Mouse (Mus musculus): ENCODE measurements at regions not wholly inside any gene's neighbourhood (a gene's known extent, or its start where the extent isn't known, plus 50 kb on each side); places are given as distances from the start of the nearest gene placed in this dataset.

GRCm38 (mm10) chr14:100792094-100792493 is 408.0 kb downstream of the Prr30 start:
- Histone ChIP-seq H3K4me1 (ENCODE audit: control insufficient read depth, insufficient read depth, low read length) (no peaks in the 10 kb centered on the region), H3K27me3 (ENCODE audit: control insufficient read depth, insufficient read depth, low read depth, low read length) (no peaks in the 10 kb centered on the region), H3K4me3 (ENCODE audit: low read depth, low read length) (no peak overlapping the region), H3K4me2 (ENCODE audit: low read length) (no peak overlapping the region), H3K27ac (ENCODE audit: low read length) (no peak overlapping the region), H3K9me3 (replicated peaks; ENCODE audit: control insufficient read depth, low read length, poor library complexity, severe bottlenecking) (no peaks in the 10 kb centered on the region), H3K9ac (ENCODE audit: low read depth, low read length) (no peak overlapping the region), H3K36me3 (ENCODE audit: control insufficient read depth, insufficient read depth, low read length) (no peaks in the 10 kb centered on the region)
- WGBS = 73% methylated on average over 4 of the region's 4 CpGs
- no peak for ATAC-seq

- no peak overlapping the region for H3K9ac ChIP-seq (ENCODE audit: low read depth, low read length)
- no peaks in the 10 kb centered on the region for H3K27me3 ChIP-seq (ENCODE audit: control insufficient read depth, insufficient read depth, low read depth, low read length)
- no peaks in the 10 kb centered on the region for H3K36me3 ChIP-seq (ENCODE audit: control insufficient read depth, insufficient read depth, low read length)
- H3K4me3 ChIP-seq (ENCODE audit: low read depth, low read length) = no peak overlapping the region
- H3K4me1 ChIP-seq (ENCODE audit: control insufficient read depth, insufficient read depth, low read length) = no peaks in the 10 kb centered on the region
- H3K27ac ChIP-seq (ENCODE audit: low read length) = no peak overlapping the region
- H3K4me2 ChIP-seq (ENCODE audit: low read length) = no peak overlapping the region
- H3K9me3 ChIP-seq (replicated peaks; ENCODE audit: control insufficient read depth, low read length, poor library complexity, severe bottlenecking) = no peaks in the 10 kb centered on the region
- 67% methylated on average over 3 of the region's 3 CpGs for WGBS
- ATAC-seq = no peak
These were observed 418.2 kb downstream of the Prr30 start for GRCm38 (mm10) chr14:100781882-100782281.

GRCm38 (mm10) chr14:100753951-100754350 is 446.2 kb downstream of the Prr30 start:
- ATAC-seq = no peak
- no peaks in the 10 kb centered on the region for H3K36me3 ChIP-seq (ENCODE audit: control insufficient read depth, insufficient read depth, low read length)
- no peaks in the 10 kb centered on the region for H3K27me3 ChIP-seq (ENCODE audit: control insufficient read depth, insufficient read depth, low read depth, low read length)
- H3K4me3 ChIP-seq (ENCODE audit: low read depth, low read length) = no peak overlapping the region
- H3K4me2 ChIP-seq (ENCODE audit: low read length) = no peak overlapping the region
- no peaks in the 10 kb centered on the region for H3K9me3 ChIP-seq (replicated peaks; ENCODE audit: control insufficient read depth, low read length, poor library complexity, severe bottlenecking)
- WGBS = 36% methylated on average over 2 of the region's 2 CpGs
- no peak overlapping the region for H3K9ac ChIP-seq (ENCODE audit: low read depth, low read length)
- H3K4me1 ChIP-seq (ENCODE audit: control insufficient read depth, insufficient read depth, low read length) = peaks cover 12% of the 10 kb centered on the region; the same call in 1 of the 2 replicates
- H3K27ac ChIP-seq (ENCODE audit: low read length) = no peak overlapping the region

- H3K27ac ChIP-seq (ENCODE audit: low read length) = no peak overlapping the region
- no peak overlapping the region for H3K4me3 ChIP-seq (ENCODE audit: low read depth, low read length)
- H3K27me3 ChIP-seq (ENCODE audit: control insufficient read depth, insufficient read depth, low read depth, low read length) = no peaks in the 10 kb centered on the region
- H3K9me3 ChIP-seq (replicated peaks; ENCODE audit: control insufficient read depth, low read length, poor library complexity, severe bottlenecking) = no peaks in the 10 kb centered on the region
- H3K9ac ChIP-seq (ENCODE audit: low read depth, low read length) = no peak overlapping the region
- no peaks in the 10 kb centered on the region for H3K36me3 ChIP-seq (ENCODE audit: control insufficient read depth, insufficient read depth, low read length)
- WGBS = 89% methylated on average over 10 of the region's 10 CpGs
- no peak for ATAC-seq
- peaks cover 12% of the 10 kb centered on the region; the same call in 1 of the 2 replicates for H3K4me1 ChIP-seq (ENCODE audit: control insufficient read depth, insufficient read depth, low read length)
- no peak overlapping the region for H3K4me2 ChIP-seq (ENCODE audit: low read length)
These were observed 447.4 kb downstream of the Prr30 start for GRCm38 (mm10) chr14:100752746-100753145.

- no peaks in the 10 kb centered on the region for H3K27me3 ChIP-seq (ENCODE audit: control insufficient read depth, insufficient read depth, low read depth, low read length)
- no peaks in the 10 kb centered on the region for H3K36me3 ChIP-seq (ENCODE audit: control insufficient read depth, insufficient read depth, low read length)
- H3K4me2 ChIP-seq (ENCODE audit: low read length) = peak overlapping the region; percentile 58
- H3K27ac ChIP-seq (ENCODE audit: low read length) = peak overlapping the region; percentile 69
- peak overlapping the region; percentile 33 for H3K4me3 ChIP-seq (ENCODE audit: low read depth, low read length)
- H3K9ac ChIP-seq (ENCODE audit: low read depth, low read length) = peak overlapping the region; percentile 59
- 6% methylated on average over 19 of the region's 19 CpGs for WGBS
- peaks cover 12% of the 10 kb centered on the region; the same call in 1 of the 2 replicates for H3K4me1 ChIP-seq (ENCODE audit: control insufficient read depth, insufficient read depth, low read length)
- ATAC-seq = peak; percentile 97
- H3K9me3 ChIP-seq (replicated peaks; ENCODE audit: control insufficient read depth, low read length, poor library complexity, severe bottlenecking) = no peaks in the 10 kb centered on the region
These were observed 450.2 kb downstream of the Prr30 start for GRCm38 (mm10) chr14:100749737-100750541.

GRCm38 (mm10) chr14:100735276-100735675 is 450.8 kb upstream of the Klf12 start:
- no peak for ATAC-seq
- Histone ChIP-seq H3K9me3 (replicated peaks; ENCODE audit: control insufficient read depth, low read length, poor library complexity, severe bottlenecking) (no peaks in the 10 kb centered on the region), H3K27ac (ENCODE audit: low read length) (no peak overlapping the region), H3K4me3 (ENCODE audit: low read depth, low read length) (no peak overlapping the region), H3K4me2 (ENCODE audit: low read length) (no peak overlapping the region), H3K27me3 (ENCODE audit: control insufficient read depth, insufficient read depth, low read depth, low read length) (no peaks in the 10 kb centered on the region), H3K4me1 (ENCODE audit: control insufficient read depth, insufficient read depth, low read length) (no peaks in the 10 kb centered on the region), H3K9ac (ENCODE audit: low read depth, low read length) (no peak overlapping the region), H3K36me3 (ENCODE audit: control insufficient read depth, insufficient read depth, low read length) (no peaks in the 10 kb centered on the region)
- WGBS = 59% methylated on average over 4 of the region's 4 CpGs

GRCm38 (mm10) chr14:100728433-100728832 is 444.0 kb upstream of the Klf12 start:
- no peak overlapping the region for H3K4me2 ChIP-seq (ENCODE audit: low read length)
- ATAC-seq = no peak
- H3K4me3 ChIP-seq (ENCODE audit: low read depth, low read length) = no peak overlapping the region
- no peaks in the 10 kb centered on the region for H3K9me3 ChIP-seq (replicated peaks; ENCODE audit: control insufficient read depth, low read length, poor library complexity, severe bottlenecking)
- 81% methylated on average over 4 of the region's 4 CpGs for WGBS
- H3K4me1 ChIP-seq (ENCODE audit: control insufficient read depth, insufficient read depth, low read length) = no peaks in the 10 kb centered on the region
- H3K36me3 ChIP-seq (ENCODE audit: control insufficient read depth, insufficient read depth, low read length) = no peaks in the 10 kb centered on the region
- no peaks in the 10 kb centered on the region for H3K27me3 ChIP-seq (ENCODE audit: control insufficient read depth, insufficient read depth, low read depth, low read length)
- H3K27ac ChIP-seq (ENCODE audit: low read length) = no peak overlapping the region
- H3K9ac ChIP-seq (ENCODE audit: low read depth, low read length) = no peak overlapping the region

GRCm38 (mm10) chr14:100727701-100728100 is 443.2 kb upstream of the Klf12 start:
- WGBS = 71% methylated on average over 2 of the region's 2 CpGs

GRCm38 (mm10) chr14:100724962-100725361 is 440.5 kb upstream of the Klf12 start:
- Histone ChIP-seq H3K4me1 (ENCODE audit: control insufficient read depth, insufficient read depth, low read length) (peaks cover 5% of the 10 kb centered on the region; the same call in 1 of the 2 replicates), H3K4me3 (ENCODE audit: low read depth, low read length) (no peak overlapping the region), H3K9ac (ENCODE audit: low read depth, low read length) (no peak overlapping the region), H3K4me2 (ENCODE audit: low read length) (no peak overlapping the region), H3K36me3 (ENCODE audit: control insufficient read depth, insufficient read depth, low read length) (no peaks in the 10 kb centered on the region), H3K9me3 (replicated peaks; ENCODE audit: control insufficient read depth, low read length, poor library complexity, severe bottlenecking) (no peaks in the 10 kb centered on the region), H3K27ac (ENCODE audit: low read length) (no peak overlapping the region), H3K27me3 (ENCODE audit: control insufficient read depth, insufficient read depth, low read depth, low read length) (no peaks in the 10 kb centered on the region)
- 83% methylated on average over 8 of the region's 8 CpGs for WGBS
- no peak for ATAC-seq

More at GRCm38 (mm10) chr14:100727701-100728100, 443.2 kb upstream of the Klf12 start:
- no peaks in the 10 kb centered on the region for H3K4me1 ChIP-seq (ENCODE audit: control insufficient read depth, insufficient read depth, low read length)
- no peak overlapping the region for H3K27ac ChIP-seq (ENCODE audit: low read length)
- H3K4me3 ChIP-seq (ENCODE audit: low read depth, low read length) = no peak overlapping the region
- no peaks in the 10 kb centered on the region for H3K9me3 ChIP-seq (replicated peaks; ENCODE audit: control insufficient read depth, low read length, poor library complexity, severe bottlenecking)
- H3K9ac ChIP-seq (ENCODE audit: low read depth, low read length) = no peak overlapping the region
- no peaks in the 10 kb centered on the region for H3K27me3 ChIP-seq (ENCODE audit: control insufficient read depth, insufficient read depth, low read depth, low read length)
- no peak overlapping the region for H3K4me2 ChIP-seq (ENCODE audit: low read length)
- no peak for ATAC-seq
- H3K36me3 ChIP-seq (ENCODE audit: control insufficient read depth, insufficient read depth, low read length) = no peaks in the 10 kb centered on the region

Data from midbrain, embryonic 16.5 days (tissue).